Mouse (Mus musculus): Measurements from ENCODE around the gene Ubtd2.

The Ubtd2 gene

GRCm38 (mm10) chr11:32548240-32548639, 93.1 kb downstream of the Ubtd2 start:
- 97% methylated on average over 4 of the region's 4 CpGs for WGBS

GRCm38 (mm10) chr11:32549236-32549635, 94.1 kb downstream of the Ubtd2 start:
- 79% methylated on average over 6 of the region's 6 CpGs for WGBS

DNA sequence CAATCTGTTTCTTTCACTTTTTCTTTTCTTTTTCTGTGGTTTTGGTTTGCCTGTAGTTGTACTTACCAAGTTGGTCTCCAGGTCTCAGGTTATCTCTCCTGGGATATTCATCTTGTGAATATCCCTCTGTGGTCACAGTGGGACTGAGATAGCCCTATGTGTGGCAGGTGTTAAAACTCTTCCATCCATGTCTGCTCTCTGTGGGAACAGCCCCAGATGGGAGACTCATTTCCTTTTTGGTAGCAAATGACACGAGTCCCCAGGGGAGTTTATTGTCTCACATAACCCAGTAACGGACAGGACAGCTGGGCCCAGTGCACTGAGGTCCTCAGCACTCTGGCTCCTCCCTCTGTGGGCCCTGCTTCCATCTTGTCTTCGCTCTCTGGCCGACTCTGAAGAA, 94.9 kb downstream of the Ubtd2 start:
- WGBS = 78% methylated on average over 4 of the region's 4 CpGs

- 94% methylated on average over 4 of the region's 4 CpGs for WGBS
Measured at GRCm38 (mm10) chr11:32551056-32551455, 95.9 kb downstream of the Ubtd2 start.

- WGBS = 75% methylated on average over 12 of the region's 12 CpGs
Measured at GRCm38 (mm10) chr11:32551579-32552297, 96.6 kb downstream of the Ubtd2 start.

DNA sequence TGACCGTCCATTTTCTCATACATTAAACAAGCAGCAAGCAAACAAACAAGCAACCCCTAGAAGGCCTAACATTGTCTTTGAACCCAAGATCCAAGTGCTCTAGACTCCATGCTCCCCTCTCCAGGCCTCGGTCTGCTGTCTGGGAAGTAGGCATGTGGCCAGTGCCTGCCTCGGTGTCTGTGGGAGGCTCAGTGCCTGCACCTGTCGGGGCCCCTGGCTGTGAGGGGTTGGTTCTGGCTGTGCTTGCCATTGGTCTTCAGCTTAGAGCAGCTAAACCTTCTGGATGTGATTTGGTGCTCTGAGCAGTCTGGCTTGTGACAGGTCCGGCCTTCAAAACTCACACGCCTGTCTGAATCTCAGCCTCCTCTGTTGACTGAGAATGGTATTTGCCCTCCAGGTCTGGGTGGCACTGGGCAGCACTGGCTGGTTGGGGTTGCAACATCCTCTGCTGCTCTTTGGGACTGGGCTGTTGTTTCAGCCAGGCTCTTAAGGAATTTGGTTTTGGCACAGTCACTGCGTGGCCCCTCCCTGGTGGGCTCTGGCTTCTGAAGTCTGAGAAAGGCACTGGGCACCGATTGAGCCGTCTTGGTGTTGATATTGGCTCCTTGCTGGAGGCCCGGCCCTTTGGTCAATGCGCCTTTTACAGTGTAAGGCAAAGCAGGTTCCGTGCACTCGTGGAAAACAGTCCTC, 97.4 kb downstream of the Ubtd2 start:
- WGBS = 64% methylated on average over 13 of the region's 13 CpGs

DNA sequence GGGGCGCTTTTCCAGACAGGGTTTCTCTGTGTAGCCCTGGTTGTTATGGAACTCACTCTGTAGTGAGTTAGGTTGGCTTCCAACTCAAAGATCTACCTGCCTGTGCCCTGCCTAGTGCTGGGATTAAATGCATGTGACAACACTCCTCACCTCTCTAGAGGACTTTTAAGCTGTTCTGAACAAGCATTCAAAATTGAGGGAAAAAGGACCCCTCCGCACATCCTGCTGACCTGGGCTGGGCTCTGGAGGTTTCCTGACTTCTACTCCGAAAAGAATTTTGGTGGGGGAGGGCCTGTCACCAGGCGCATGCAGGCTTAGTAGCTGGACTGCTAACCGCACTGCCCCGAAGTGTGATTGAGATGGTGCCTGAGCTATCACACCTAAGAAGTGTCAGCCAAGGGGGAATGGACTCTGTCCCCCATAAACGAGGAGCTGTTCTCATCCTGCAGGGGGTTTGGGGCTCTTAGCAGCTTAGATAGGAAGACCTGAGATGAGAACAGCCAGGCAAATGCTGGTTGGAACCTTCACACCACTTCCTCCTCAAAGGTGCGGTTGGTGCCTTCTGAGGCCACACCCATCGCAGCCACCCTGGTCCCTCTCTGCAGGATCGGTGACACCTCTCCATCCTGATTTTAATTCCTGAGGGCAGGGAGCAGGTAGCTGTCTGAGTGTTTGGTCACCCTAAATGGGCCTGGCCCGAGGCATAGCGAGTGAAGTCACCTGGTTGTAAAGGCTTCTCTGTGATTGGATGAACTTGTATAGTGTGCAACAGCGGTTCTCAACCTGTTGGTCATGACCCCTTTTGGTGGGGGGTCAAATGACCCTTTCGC, 98.4 kb downstream of the Ubtd2 start:
- 85% methylated on average over 14 of the region's 14 CpGs for WGBS

- 90% methylated on average over 14 of the region's 14 CpGs for WGBS
Measured at GRCm38 (mm10) chr11:32554141-32555091, 99.2 kb downstream of the Ubtd2 start.

DNA sequence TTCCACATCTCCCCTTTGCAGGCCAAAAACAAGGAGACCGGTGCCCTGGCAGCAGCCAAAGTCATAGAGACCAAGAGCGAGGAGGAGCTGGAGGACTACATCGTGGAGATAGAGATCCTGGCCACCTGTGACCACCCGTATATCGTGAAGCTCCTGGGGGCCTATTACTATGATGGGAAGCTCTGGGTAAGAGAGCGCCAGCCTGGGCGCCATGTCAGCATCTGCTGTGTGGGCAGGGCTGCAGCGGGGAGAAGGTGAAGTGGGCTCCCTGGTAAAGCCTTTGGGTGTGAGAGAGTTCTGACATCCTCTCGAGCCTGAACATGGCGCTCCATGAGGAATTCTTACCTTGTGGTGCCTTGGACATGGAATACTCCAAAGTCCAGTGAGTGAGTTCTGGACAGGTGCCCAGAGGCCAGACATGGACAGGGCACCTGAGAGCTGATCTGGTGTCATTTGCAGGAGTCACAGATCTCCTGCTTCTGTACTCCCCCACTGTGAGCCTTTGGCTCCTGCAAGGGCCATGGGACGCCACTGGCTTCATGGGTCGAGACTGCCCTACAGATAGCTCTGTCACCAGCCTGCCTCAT, 100.0 kb downstream of the Ubtd2 start:
- 92% methylated on average over 12 of the region's 12 CpGs for WGBS

DNA sequence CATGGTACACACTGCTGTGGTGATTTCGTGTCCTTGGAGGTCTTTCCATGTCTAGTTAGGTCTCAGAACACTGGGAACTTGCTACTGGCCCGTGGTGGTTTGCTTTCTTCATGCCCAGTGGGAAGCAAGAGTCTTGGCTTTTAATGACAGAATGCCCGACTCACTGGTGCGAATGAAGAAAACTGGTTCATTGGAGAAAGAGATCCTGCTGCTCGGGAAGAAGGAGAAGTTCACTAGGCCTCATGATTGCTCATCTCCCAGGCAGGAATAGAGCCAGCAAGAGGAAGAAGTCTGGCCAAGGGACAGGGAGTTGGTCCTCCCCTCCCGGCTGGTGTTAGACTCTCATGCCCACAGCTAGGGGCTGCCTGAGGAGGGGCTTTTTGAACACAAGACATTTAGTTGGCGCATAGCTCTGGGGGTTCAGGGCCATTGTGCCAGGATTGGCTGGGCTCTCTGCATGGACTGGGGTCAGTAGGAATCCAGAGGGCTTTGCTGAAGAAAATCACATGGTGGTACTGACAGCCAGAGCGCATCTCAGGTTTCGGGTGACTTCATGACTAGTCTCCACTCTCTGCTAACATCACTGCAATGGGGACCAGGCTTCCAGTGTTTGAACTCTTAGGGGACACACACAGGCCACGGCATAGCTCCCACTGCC, 101.3 kb downstream of the Ubtd2 start:
- WGBS = 80% methylated on average over 10 of the region's 10 CpGs

DNA sequence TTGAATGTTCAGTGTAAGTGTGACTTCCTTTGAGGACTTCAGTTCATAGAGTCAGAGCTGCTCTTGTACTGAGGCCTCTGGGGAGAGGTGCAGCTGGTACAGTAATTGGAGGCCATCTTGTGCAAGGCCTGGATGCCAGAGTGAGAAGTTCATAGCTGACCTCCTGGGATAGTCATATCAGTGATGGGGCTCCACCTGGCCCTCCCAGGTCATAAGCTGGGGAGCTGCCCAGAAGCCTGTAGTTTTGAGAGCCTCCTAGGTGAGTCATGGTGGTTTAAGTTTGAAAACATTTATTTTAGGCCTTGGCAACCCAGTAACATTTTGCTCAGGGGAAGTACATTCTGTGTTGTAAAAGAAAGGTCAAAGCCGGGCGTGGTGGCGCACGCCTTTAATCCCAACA, 102.9 kb downstream of the Ubtd2 start:
- 96% methylated on average over 4 of the region's 4 CpGs for WGBS

DNA sequence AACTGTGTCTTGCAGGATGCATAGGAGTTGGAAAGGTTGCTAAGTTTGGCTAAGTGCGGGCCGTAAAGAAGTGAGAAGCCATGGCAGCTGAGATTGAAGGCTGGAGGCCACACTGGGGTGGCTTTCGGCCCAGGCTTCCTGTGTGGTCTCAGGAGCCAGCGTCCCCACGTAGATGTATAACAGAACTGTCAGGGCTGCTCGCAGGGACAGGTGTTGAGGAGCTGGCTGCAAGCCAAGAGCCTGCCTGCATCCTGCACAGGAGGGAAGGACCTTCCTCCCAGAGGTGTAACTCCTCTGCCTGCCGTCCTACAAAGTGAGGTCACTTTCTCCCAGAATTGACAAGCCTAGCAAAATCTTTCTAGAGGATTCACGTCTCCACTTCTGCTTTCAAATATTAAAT, 103.5 kb downstream of the Ubtd2 start:
- WGBS = 73% methylated on average over 8 of the region's 8 CpGs

DNA sequence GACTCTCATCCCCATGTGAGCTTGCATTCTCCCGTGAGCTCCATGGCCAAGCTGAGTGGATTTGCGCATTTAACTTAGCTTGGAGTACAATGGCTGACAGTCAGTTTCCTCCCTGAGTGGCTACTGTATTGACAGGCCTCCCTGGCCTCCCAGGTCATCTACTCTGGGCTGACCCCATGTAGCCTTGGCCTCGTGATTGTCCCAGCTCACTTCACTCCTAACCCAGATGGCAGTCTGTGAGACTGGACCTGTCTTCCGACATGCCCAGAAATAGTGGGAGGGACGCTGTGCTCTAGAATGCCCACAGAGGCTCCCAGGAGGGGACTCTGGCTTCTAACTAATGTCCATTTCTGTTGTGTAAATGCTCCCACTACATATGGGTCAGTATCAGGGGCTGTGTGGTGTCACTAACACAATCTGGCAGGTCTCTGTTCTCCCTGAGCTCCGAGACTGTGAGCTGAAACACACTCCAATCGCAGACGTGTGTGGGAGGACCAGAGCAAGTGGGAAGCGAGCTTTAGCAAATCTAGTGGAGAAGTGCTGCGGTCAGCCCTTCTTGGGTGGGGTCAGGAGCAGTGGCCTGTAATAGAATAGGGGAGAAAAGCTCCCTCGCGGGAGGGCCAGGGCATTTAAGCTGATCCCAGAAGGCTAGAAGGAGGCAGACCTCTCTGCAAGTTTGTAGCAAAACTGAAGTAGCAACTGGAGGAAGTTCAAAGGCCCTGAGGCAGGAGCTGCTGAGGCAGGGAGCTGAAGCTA, 105.0 kb downstream of the Ubtd2 start:
- WGBS = 85% methylated on average over 12 of the region's 12 CpGs

DNA sequence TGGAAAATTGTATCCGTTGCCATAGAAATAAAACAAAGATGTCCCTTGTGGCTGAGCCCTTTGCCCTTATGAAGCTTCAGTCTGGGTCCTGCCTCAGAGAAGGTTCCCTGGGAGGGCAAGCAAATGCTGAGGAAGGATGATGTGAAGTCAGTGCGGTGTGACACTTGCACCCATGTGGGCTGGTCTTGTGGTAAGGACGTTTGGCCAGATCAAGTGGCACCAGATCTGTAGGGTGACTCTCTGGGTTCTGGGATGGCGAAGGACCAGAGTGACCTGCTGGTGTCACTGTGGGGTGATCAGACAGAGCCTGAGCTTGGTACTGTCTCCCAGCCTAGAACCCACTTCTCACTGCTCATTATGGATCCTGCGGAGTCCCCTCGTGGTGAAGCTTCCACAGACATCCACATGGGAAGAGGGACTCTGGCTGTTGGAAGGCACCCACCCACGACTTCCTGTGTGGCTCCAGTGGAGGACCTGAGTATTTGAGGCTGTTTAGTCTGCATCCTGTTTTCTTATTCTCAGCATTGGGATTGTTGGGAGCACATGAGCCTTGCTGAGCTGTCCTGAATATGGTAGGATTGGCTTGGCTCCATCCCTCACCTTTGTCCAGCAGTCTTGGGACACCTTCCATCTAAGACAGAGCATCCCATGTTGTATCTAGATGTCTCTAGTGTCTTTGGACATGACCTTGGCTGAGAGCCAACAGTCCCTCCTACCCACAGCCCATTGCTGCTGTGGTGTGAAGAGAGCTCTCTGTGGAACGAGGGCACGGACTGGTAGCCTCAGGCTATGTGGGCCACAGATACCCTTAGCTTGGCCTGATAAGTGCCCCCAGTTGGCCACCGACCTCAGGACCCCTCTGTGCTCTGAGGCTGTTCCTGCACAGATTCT, 106.5 kb downstream of the Ubtd2 start:
- WGBS = 74% methylated on average over 10 of the region's 10 CpGs

DNA sequence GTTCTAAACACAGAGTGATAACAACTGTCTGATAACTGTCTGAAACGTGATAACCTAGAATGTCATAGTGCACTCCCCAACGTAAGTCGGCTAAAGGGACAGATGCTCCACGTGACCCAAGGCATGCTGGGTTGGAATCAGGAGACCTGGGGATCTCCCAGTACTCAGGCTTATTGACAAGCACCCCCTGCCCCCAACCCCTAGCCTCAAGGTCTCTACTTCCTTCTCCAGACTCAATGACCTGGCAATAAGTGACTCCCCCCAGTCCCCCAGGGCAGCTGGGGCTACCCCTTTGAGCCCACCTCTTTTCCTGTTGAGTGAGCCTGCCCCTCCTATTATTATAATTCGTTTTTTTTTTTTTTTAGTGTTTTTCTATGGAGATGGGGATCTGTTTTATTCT, 107.5 kb downstream of the Ubtd2 start:
- WGBS = 80% methylated on average over 5 of the region's 5 CpGs

DNA sequence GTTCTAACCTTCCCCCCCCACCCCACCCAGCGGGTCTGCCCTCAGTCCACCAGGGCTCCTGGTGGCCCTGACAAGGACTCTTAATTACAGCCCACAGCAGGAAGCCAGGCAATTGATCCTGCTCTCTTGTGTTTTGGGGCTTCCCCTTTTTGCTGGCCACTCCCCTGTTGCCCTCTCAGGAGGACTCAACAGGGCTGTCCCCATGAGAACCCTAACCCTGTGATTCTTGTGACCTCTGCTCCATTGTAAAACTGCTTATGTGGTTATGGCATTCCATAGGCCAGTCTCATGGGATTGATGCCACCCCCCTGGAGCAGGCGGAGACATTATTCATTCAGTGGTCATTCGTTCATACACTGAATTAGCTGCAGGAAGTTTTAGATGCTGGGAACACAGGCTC, 108.5 kb downstream of the Ubtd2 start:
- 86% methylated on average over 3 of the region's 3 CpGs for WGBS

DNA sequence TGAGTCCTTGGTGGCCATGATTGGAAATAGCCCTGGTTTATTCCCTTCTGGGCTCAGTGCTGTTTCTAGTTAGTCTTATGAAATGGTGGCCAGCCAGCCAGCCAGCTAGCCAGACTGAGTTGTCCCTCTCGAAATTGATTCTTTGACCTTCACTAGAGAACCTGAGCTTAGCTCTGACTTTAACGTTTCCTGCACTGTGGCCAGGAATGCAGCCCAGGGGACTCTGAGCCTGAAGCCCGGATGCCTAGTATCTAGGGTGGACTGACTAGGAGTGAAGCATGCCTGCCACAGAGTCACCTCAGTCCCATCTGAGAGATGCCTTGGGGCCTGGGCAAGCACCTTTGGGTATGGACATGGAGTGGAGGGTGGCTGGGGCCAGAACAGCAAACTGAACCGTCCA, 109.5 kb downstream of the Ubtd2 start:
- WGBS = 79% methylated on average over 4 of the region's 4 CpGs

GRCm38 (mm10) chr11:32565088-32565487, 109.9 kb downstream of the Ubtd2 start:
- WGBS = 54% methylated on average over 8 of the region's 8 CpGs

- 95% methylated on average over 6 of the region's 6 CpGs for WGBS
Measured at GRCm38 (mm10) chr11:32566184-32566583, 111.0 kb downstream of the Ubtd2 start.

All from cerebral cortex, adult 2 months (tissue).